Mouse (Mus musculus) adipose tissue, adult 10 weeks (tissue): Measurements from ENCODE around the gene Luc7l. TPM values are rescaled to one million over a fixed set of nuclear protein-coding genes. Genes with fewer than 3 reads are reported as not detected.

Source experiments
- polyA plus RNA-seq: library from polyadenylated mRNA; stranded (reverse); fragments of 350-450 nt; fragmentation: Illumina TruSeq; extraction: RNeasy Lipid Tissue Mini Kit (QIAGEN cat#74804); gene quantifications from one replicate; pipeline ENCODE4 v1.2.3, GENCODE M21; 2014; ENCODE audit warnings: low read depth, low replicate concordance

The Luc7l gene
- polyA plus RNA-seq, result 45.6 TPM

GRCm38 (mm10) chr17:26252539-26253251 lies at the start of gene Luc7l:
Gene Luc7l (plus strand): TSS chr17:26252896.

GRCm38 (mm10) chr17:26207686-26208085 lies 45.0 kb upstream of the Luc7l start, which contains the start of gene Arhgdig:
Gene Arhgdig (minus strand): TSS chr17:26207786.

GRCm38 (mm10) chr17:26244101-26244841 lies 8.4 kb upstream of the Luc7l start, which contains the start of gene Fam234a:
Gene Fam234a (minus strand): TSS chr17:26244242.

Other genes starting within 250 kb of the Luc7l start
- gene Rab11fip3, start 183.3 kb upstream of the Luc7l start, polyA plus RNA-seq, result 27.8 TPM
- 22.2 TPM for gene Decr2, start 162.6 kb upstream of the Luc7l start, polyA plus RNA-seq
- gene Nme4, start 157.3 kb upstream of the Luc7l start, polyA plus RNA-seq, result 4.0 TPM
- gene Tmem8, start 139.6 kb upstream of the Luc7l start, polyA plus RNA-seq, result 31.5 TPM
- gene Mrpl28, start 129.4 kb upstream of the Luc7l start, polyA plus RNA-seq, result 68.3 TPM
- 25.3 TPM for gene Axin1, start 114.2 kb upstream of the Luc7l start, polyA plus RNA-seq
- 0.48 TPM for gene Pdia2, start 53.8 kb upstream of the Luc7l start, polyA plus RNA-seq
- 25.0 TPM for gene Rgs11, start 49.9 kb upstream of the Luc7l start, polyA plus RNA-seq
- gene Arhgdig, start 45.1 kb upstream of the Luc7l start, polyA plus RNA-seq, result 1.9 TPM
- gene Fam234a, start 8.7 kb upstream of the Luc7l start, polyA plus RNA-seq, result 46.5 TPM
- gene Neurl1b, start 161.9 kb downstream of the Luc7l start, polyA plus RNA-seq, result 2.3 TPM